Mouse (Mus musculus) heart, adult 2 months (tissue): ENCODE measurements around the gene Cavin4.

Experiments used
- CTCF ChIP-seq: fragments of 200-600 bp; IDR thresholded peaks from 2 replicates; pipeline ENCODE4 v1.8.1; 2022; ENCODE audit warnings: antibody characterized with exemption, mild to moderate bottlenecking, moderate library complexity
- EP300 ChIP-seq: fragments of 200-500 bp; IDR thresholded peaks from 2 replicates; pipeline ENCODE4 v1.6.1; 2011; ENCODE audit warnings: low read depth, low read length, control low read depth; ENCODE audit not compliant: insufficient read depth
- POLR2A ChIP-seq: fragments of 200-500 bp; IDR thresholded peaks from 2 replicates; pipeline ENCODE4 v1.6.1; 2011; ENCODE audit warnings: mild to moderate bottlenecking, low read depth, low read length, control low read depth; ENCODE audit not compliant: insufficient read depth

GRCm38 (mm10) chr4:48634058-48634457 is 29.3 kb upstream of the Cavin4 start:
- TF ChIP-seq CTCF (peak; percentile 64), POLR2A (no peak), EP300 (no peak)
